Mouse (Mus musculus): Measurements from ENCODE around the gene Scyl2. TPM values are rescaled to one million over a fixed set of nuclear protein-coding genes. Genes with fewer than 3 reads are reported as not detected.
"Not testable (repeated sequence)": the region's sequence is repeated elsewhere in the genome, so short reads cannot be mapped to it uniquely, and the experiment has no call there.

The Scyl2 gene
- polyA plus RNA-seq, 1 experiment from 2014 or later = 4.0 TPM

GRCm38 (mm10) chr10:89703042-89703441 lies 17.0 kb upstream of the Scyl2 start:
- H3K9ac ChIP-seq = no peak overlapping the region
- H3K4me2 ChIP-seq = no peak overlapping the region
- no peak overlapping the region for H3K27ac ChIP-seq (replicated peaks)
- no peak for ATAC-seq (ENCODE audit: insufficient read depth)
- no peaks in the 10 kb centered on the region for H3K4me1 ChIP-seq (replicated peaks)
- H3K36me3 ChIP-seq (replicated peaks) = no peaks in the 10 kb centered on the region
- no peaks in the 10 kb centered on the region for H3K27me3 ChIP-seq
- 20% methylated on average over 5 of the region's 5 CpGs for WGBS (ENCODE audit: insufficient replicate concordance)
- no peaks in the 10 kb centered on the region for H3K9me3 ChIP-seq (replicated peaks)
- H3K4me3 ChIP-seq (replicated peaks) = no peak overlapping the region

- H3K27me3 ChIP-seq = no peaks in the 10 kb centered on the region
- WGBS (ENCODE audit: insufficient replicate concordance) = 56% methylated on average over 3 of the region's 3 CpGs
- ATAC-seq (ENCODE audit: insufficient read depth) = no peak
Observed at GRCm38 (mm10) chr10:89697956-89698355, 11.9 kb upstream of the Scyl2 start.

GRCm38 (mm10) chr10:89696270-89696669 lies 10.2 kb upstream of the Scyl2 start:
- not testable (repeated sequence) for H3K27ac ChIP-seq (replicated peaks); H3K27me3 ChIP-seq; H3K4me3 ChIP-seq (replicated peaks); H3K9me3 ChIP-seq (replicated peaks); H3K36me3 ChIP-seq (replicated peaks); H3K4me1 ChIP-seq (replicated peaks); H3K4me2 ChIP-seq; ATAC-seq (ENCODE audit: insufficient read depth); H3K9ac ChIP-seq
- 65% methylated on average over 2 of the region's 2 CpGs for whole genome bisulfite sequencing (ENCODE audit: insufficient replicate concordance)

More at GRCm38 (mm10) chr10:89697956-89698355, 11.9 kb upstream of the Scyl2 start:
- H3K27ac ChIP-seq (replicated peaks) = no peak overlapping the region
- no peak overlapping the region for H3K4me2 ChIP-seq
- no peak overlapping the region for H3K4me3 ChIP-seq (replicated peaks)
- no peaks in the 10 kb centered on the region for H3K9me3 ChIP-seq (replicated peaks)
- H3K9ac ChIP-seq = no peak overlapping the region
- no peaks in the 10 kb centered on the region for H3K36me3 ChIP-seq (replicated peaks)
- H3K4me1 ChIP-seq (replicated peaks) = no peaks in the 10 kb centered on the region

- Histone ChIP-seq H3K4me1 (replicated peaks) (peaks cover under 1% of the 10 kb centered on the region; the same call in 1 of the 2 replicates), H3K36me3 (replicated peaks) (no peaks in the 10 kb centered on the region), H3K27ac (replicated peaks) (no peak overlapping the region), H3K4me3 (replicated peaks) (no peak overlapping the region), H3K9ac (no peak overlapping the region), H3K9me3 (replicated peaks) (no peaks in the 10 kb centered on the region), H3K27me3 (no peaks in the 10 kb centered on the region), H3K4me2 (peak overlapping the region; percentile 34)
- 25% methylated on average over 20 of the region's 20 CpGs for WGBS (ENCODE audit: insufficient replicate concordance)
- ATAC-seq (ENCODE audit: insufficient read depth) = no peak
Observed at GRCm38 (mm10) chr10:89695194-89695911, 9.3 kb upstream of the Scyl2 start.

- Histone ChIP-seq H3K4me2 (peak overlapping the region; percentile 42), H3K27ac (replicated peaks) (no peak overlapping the region), H3K9me3 (replicated peaks) (no peaks in the 10 kb centered on the region), H3K9ac (no peak overlapping the region), H3K27me3 (no peaks in the 10 kb centered on the region), H3K36me3 (replicated peaks) (no peaks in the 10 kb centered on the region), H3K4me3 (replicated peaks) (no peak overlapping the region), H3K4me1 (replicated peaks) (peaks cover 38% of the 10 kb centered on the region)
- no peak for ATAC-seq (ENCODE audit: insufficient read depth)
- 16% methylated on average over 8 of the region's 8 CpGs for WGBS (ENCODE audit: insufficient replicate concordance)
Observed at GRCm38 (mm10) chr10:89690021-89690420, 3.9 kb upstream of the Scyl2 start.

- WGBS (ENCODE audit: insufficient replicate concordance) = 48% methylated on average over 2 of the region's 2 CpGs
- no peak for ATAC-seq (ENCODE audit: insufficient read depth)
- H3K9ac ChIP-seq = no peak overlapping the region
- H3K9me3 ChIP-seq (replicated peaks) = no peaks in the 10 kb centered on the region
- H3K4me3 ChIP-seq (replicated peaks) = no peak overlapping the region
- H3K27ac ChIP-seq (replicated peaks) = peak overlapping the region; percentile 49; the same call in 1 of the 2 replicates
- no peaks in the 10 kb centered on the region for H3K27me3 ChIP-seq
- peaks cover 59% of the 10 kb centered on the region for H3K4me1 ChIP-seq (replicated peaks)
- no peaks in the 10 kb centered on the region for H3K36me3 ChIP-seq (replicated peaks)
- H3K4me2 ChIP-seq = peak overlapping the region; percentile 89; the same call in 1 of the 2 replicates
Observed at GRCm38 (mm10) chr10:89687455-89687854, 1.4 kb upstream of the Scyl2 start.

GRCm38 (mm10) chr10:89685391-89686138 lies 520 bp downstream of the Scyl2 start:
- WGBS (ENCODE audit: insufficient replicate concordance) = under 1% methylated on average over 48 of the region's 51 CpGs

GRCm38 (mm10) chr10:89682961-89683360 lies 3.1 kb downstream of the Scyl2 start:
- H3K9ac ChIP-seq = no peak overlapping the region
- H3K36me3 ChIP-seq (replicated peaks) = no peaks in the 10 kb centered on the region
- H3K4me1 ChIP-seq (replicated peaks) = peaks cover 62% of the 10 kb centered on the region
- H3K4me2 ChIP-seq = no peak overlapping the region
- H3K27ac ChIP-seq (replicated peaks) = no peak overlapping the region; the same call in 1 of the 2 replicates
- H3K4me3 ChIP-seq (replicated peaks) = no peak overlapping the region
- no peaks in the 10 kb centered on the region for H3K27me3 ChIP-seq
- H3K9me3 ChIP-seq (replicated peaks) = no peaks in the 10 kb centered on the region
- ATAC-seq (ENCODE audit: insufficient read depth) = no peak
- WGBS (ENCODE audit: insufficient replicate concordance) = 74% methylated on average over 10 of the region's 10 CpGs

More at GRCm38 (mm10) chr10:89685391-89686138, 520 bp downstream of the Scyl2 start:
- Histone ChIP-seq H3K9ac (peak overlapping the region; percentile 97), H3K4me1 (replicated peaks) (peaks cover 73% of the 10 kb centered on the region), H3K4me2 (peak overlapping the region; percentile 89), H3K36me3 (replicated peaks) (no peaks in the 10 kb centered on the region), H3K4me3 (replicated peaks) (peak overlapping the region; percentile 94), H3K27me3 (no peaks in the 10 kb centered on the region), H3K9me3 (replicated peaks) (no peaks in the 10 kb centered on the region), H3K27ac (replicated peaks) (peak overlapping the region; percentile 86)
- peak; percentile 72 for ATAC-seq (ENCODE audit: insufficient read depth)

GRCm38 (mm10) chr10:89682157-89682556 lies 3.9 kb downstream of the Scyl2 start:
- Histone ChIP-seq H3K4me2 (no peak overlapping the region), H3K27ac (replicated peaks) (no peak overlapping the region), H3K9me3 (replicated peaks) (no peaks in the 10 kb centered on the region), H3K27me3 (no peaks in the 10 kb centered on the region), H3K4me3 (replicated peaks) (no peak overlapping the region), H3K36me3 (replicated peaks) (no peaks in the 10 kb centered on the region), H3K9ac (no peak overlapping the region), H3K4me1 (replicated peaks) (peaks cover 55% of the 10 kb centered on the region)
- 12% methylated on average over 1 of the region's 1 CpGs for WGBS (ENCODE audit: insufficient replicate concordance)
- ATAC-seq (ENCODE audit: insufficient read depth) = no peak

GRCm38 (mm10) chr10:89681706-89682105 lies 4.4 kb downstream of the Scyl2 start:
- no peak for ATAC-seq (ENCODE audit: insufficient read depth)
- H3K4me2 ChIP-seq = no peak overlapping the region
- peaks cover 51% of the 10 kb centered on the region for H3K4me1 ChIP-seq (replicated peaks)
- no peaks in the 10 kb centered on the region for H3K36me3 ChIP-seq (replicated peaks)
- 78% methylated on average over 4 of the region's 4 CpGs for WGBS (ENCODE audit: insufficient replicate concordance)
- H3K27ac ChIP-seq (replicated peaks) = no peak overlapping the region
- H3K9me3 ChIP-seq (replicated peaks) = no peaks in the 10 kb centered on the region
- no peaks in the 10 kb centered on the region for H3K27me3 ChIP-seq
- H3K9ac ChIP-seq = no peak overlapping the region
- H3K4me3 ChIP-seq (replicated peaks) = no peak overlapping the region

GRCm38 (mm10) chr10:89680517-89680916 lies 5.6 kb downstream of the Scyl2 start:
- 56% methylated on average over 3 of the region's 3 CpGs for WGBS (ENCODE audit: insufficient replicate concordance)
- Histone ChIP-seq H3K9me3 (replicated peaks) (no peaks in the 10 kb centered on the region), H3K9ac (no peak overlapping the region), H3K27ac (replicated peaks) (no peak overlapping the region), H3K27me3 (no peaks in the 10 kb centered on the region), H3K4me2 (no peak overlapping the region), H3K36me3 (replicated peaks) (no peaks in the 10 kb centered on the region), H3K4me1 (replicated peaks) (peaks cover 45% of the 10 kb centered on the region), H3K4me3 (replicated peaks) (no peak overlapping the region)
- ATAC-seq (ENCODE audit: insufficient read depth) = no peak

Data from liver, embryonic 15.5 days (tissue).